Mouse (Mus musculus): Measurements from ENCODE around the gene Olfr458. TPM values are rescaled to one million over a fixed set of nuclear protein-coding genes. Genes with fewer than 3 reads are reported as not detected.

Olfr458 gene
- polyA plus RNA-seq, 1 experiment: not detected

GRCm38 (mm10) chr6:42424472-42424871, 40.5 kb downstream of the Olfr458 start:
- TF ChIP-seq MYOG (IDR thresholded peaks at IDR 0.05; ENCODE audit: control insufficient read depth, extremely low read depth, insufficient read length): no peak
- TF ChIP-seq CEBPB (IDR thresholded peaks at IDR 0.05; ENCODE audit: low read depth): no peak
- TF ChIP-seq USF1 (IDR thresholded peaks at IDR 0.05; ENCODE audit: low read depth): no peak
- TF ChIP-seq FOSL1 (IDR thresholded peaks at IDR 0.05; ENCODE audit: insufficient read depth, low read length, poor library complexity, severe bottlenecking): no peak
- no peak for TF ChIP-seq CTCF (IDR thresholded peaks at IDR 0.05; ENCODE audit: control insufficient read depth, insufficient read depth, insufficient read length)
- TF ChIP-seq MAX (IDR thresholded peaks at IDR 0.05): no peak
- TF ChIP-seq MYOD1 (IDR thresholded peaks at IDR 0.05; ENCODE audit: control insufficient read depth, insufficient read length, low read depth): no peak
- Histone ChIP-seq H3K79me2 (ENCODE audit: control insufficient read depth, insufficient read depth) (no peaks in the 10 kb centered on the region), H3K27me3 (ENCODE audit: control insufficient read depth, insufficient read depth, insufficient read length) (no peaks in the 10 kb centered on the region), H3K4me3 (ENCODE audit: insufficient read depth, poor library complexity, severe bottlenecking) (no peak overlapping the region), H3K36me3 (ENCODE audit: control insufficient read depth, insufficient read depth) (no peaks in the 10 kb centered on the region), H3K79me3 (ENCODE audit: low read depth) (no peaks in the 10 kb centered on the region), H3ac (ENCODE audit: control insufficient read depth, insufficient read length, low read depth) (no peak overlapping the region)

GRCm38 (mm10) chr6:42421439-42421838, 43.6 kb downstream of the Olfr458 start:
- Histone ChIP-seq H3ac (ENCODE audit: control insufficient read depth, insufficient read length, low read depth) (no peak overlapping the region), H3K79me2 (ENCODE audit: control insufficient read depth, insufficient read depth) (no peaks in the 10 kb centered on the region), H3K27me3 (ENCODE audit: control insufficient read depth, insufficient read depth, insufficient read length) (no peaks in the 10 kb centered on the region), H3K79me3 (ENCODE audit: low read depth) (no peaks in the 10 kb centered on the region), H3K36me3 (ENCODE audit: control insufficient read depth, insufficient read depth) (no peaks in the 10 kb centered on the region), H3K4me3 (ENCODE audit: insufficient read depth, poor library complexity, severe bottlenecking) (no peak overlapping the region)
- TF ChIP-seq MYOD1 (IDR thresholded peaks at IDR 0.05; ENCODE audit: control insufficient read depth, insufficient read length, low read depth): no peak
- TF ChIP-seq FOSL1 (IDR thresholded peaks at IDR 0.05; ENCODE audit: insufficient read depth, low read length, poor library complexity, severe bottlenecking): no peak
- TF ChIP-seq CEBPB (IDR thresholded peaks at IDR 0.05; ENCODE audit: low read depth): no peak

- no peak overlapping the region for H3ac ChIP-seq (ENCODE audit: control insufficient read depth, insufficient read length, low read depth)
- no peak overlapping the region for H3K4me3 ChIP-seq (ENCODE audit: insufficient read depth, poor library complexity, severe bottlenecking)
- H3K27me3 ChIP-seq (ENCODE audit: control insufficient read depth, insufficient read depth, insufficient read length): no peaks in the 10 kb centered on the region
- H3K79me3 ChIP-seq (ENCODE audit: low read depth): no peaks in the 10 kb centered on the region
- no peaks in the 10 kb centered on the region for H3K79me2 ChIP-seq (ENCODE audit: control insufficient read depth, insufficient read depth)
- H3K36me3 ChIP-seq (ENCODE audit: control insufficient read depth, insufficient read depth): no peaks in the 10 kb centered on the region
- TF ChIP-seq CTCF (IDR thresholded peaks at IDR 0.05; ENCODE audit: control insufficient read depth, insufficient read depth, insufficient read length) (no peak), FOSL1 (IDR thresholded peaks at IDR 0.05; ENCODE audit: insufficient read depth, low read length, poor library complexity, severe bottlenecking) (peak; percentile 57), CEBPB (IDR thresholded peaks at IDR 0.05; ENCODE audit: low read depth) (peak; percentile 92), USF1 (IDR thresholded peaks at IDR 0.05; ENCODE audit: low read depth) (no peak)
Measured at GRCm38 (mm10) chr6:42419443-42419842, 45.6 kb downstream of the Olfr458 start.

Other genes starting within 250 kb of the Olfr458 start
- gene Tas2r144, start 249.9 kb downstream of the Olfr458 start, polyA plus RNA-seq (2012; fragmentation: generic; extraction: Trizol): not detected
- gene Gstk1, start 219.3 kb downstream of the Olfr458 start, polyA plus RNA-seq (2012; fragmentation: generic; extraction: Trizol): 1.5 TPM
- 0.04 TPM for gene Tmem139, start 203.2 kb downstream of the Olfr458 start, polyA plus RNA-seq (2012; fragmentation: generic; extraction: Trizol)
- gene Casp2, start 200.2 kb downstream of the Olfr458 start, polyA plus RNA-seq (2012; fragmentation: generic; extraction: Trizol): 11.7 TPM
- 0.42 TPM for gene Clcn1, start 178.5 kb downstream of the Olfr458 start, polyA plus RNA-seq (2012; fragmentation: generic; extraction: Trizol)
- 15.6 TPM for gene Fam131b, start 140.6 kb downstream of the Olfr458 start, polyA plus RNA-seq (2012; fragmentation: generic; extraction: Trizol)
- gene Zyx, start 115.6 kb downstream of the Olfr458 start, polyA plus RNA-seq (2012; fragmentation: generic; extraction: Trizol): 694 TPM
- gene Epha1, start 91.9 kb downstream of the Olfr458 start, polyA plus RNA-seq (2012; fragmentation: generic; extraction: Trizol): 8.4 TPM
- gene Tas2r143, start 65.0 kb downstream of the Olfr458 start, polyA plus RNA-seq (2012; fragmentation: generic; extraction: Trizol): not detected
- not detected for gene Tas2r135, start 59.8 kb downstream of the Olfr458 start, polyA plus RNA-seq (2012; fragmentation: generic; extraction: Trizol)
- not detected for gene Tas2r126, start 30.7 kb downstream of the Olfr458 start, polyA plus RNA-seq (2012; fragmentation: generic; extraction: Trizol)
- not detected for gene Olfr457, start 11.1 kb upstream of the Olfr458 start, polyA plus RNA-seq (2012; fragmentation: generic; extraction: Trizol)
- 0.06 TPM for gene Olfr456, start 22.0 kb upstream of the Olfr458 start, polyA plus RNA-seq (2012; fragmentation: generic; extraction: Trizol)
- gene Olfr455, start 82.4 kb upstream of the Olfr458 start, polyA plus RNA-seq (2012; fragmentation: generic; extraction: Trizol): 0.01 TPM
- gene Tcaf3, start 132.5 kb upstream of the Olfr458 start, polyA plus RNA-seq (2012; fragmentation: generic; extraction: Trizol): not detected
- 4.3 TPM for gene Tcaf2, start 180.1 kb upstream of the Olfr458 start, polyA plus RNA-seq (2012; fragmentation: generic; extraction: Trizol)
- gene Tcaf1, start 244.9 kb upstream of the Olfr458 start, polyA plus RNA-seq (2012; fragmentation: generic; extraction: Trizol): 19.3 TPM

Measured in C2C12 (cell line).